Mouse (Mus musculus) limb, embryonic 11.5 days (tissue): ENCODE results near the gene Zbtb44. TPM values are rescaled to one million over a fixed set of nuclear protein-coding genes. Genes with fewer than 3 reads are reported as not detected.

Source experiments
- polyA plus RNA-seq: library from polyadenylated mRNA; unstranded; fragments of >200 nt; fragmentation: Nextera tagmentation; extraction: Ambion mirVana; gene quantifications from 2 replicates; pipeline ENCODE4 v1.2.1, GENCODE M21; 2014

The Zbtb44 gene
- polyA plus RNA-seq, 1 experiment from 2014 or later = 6.6 TPM

Other genes starting within 250 kb of the Zbtb44 start
- 6.7 and 8.7 TPM in 2 replicates for gene Adamts15, start 108.2 kb upstream of the Zbtb44 start, polyA plus RNA-seq
- 0.43 and 0.52 TPM in 2 replicates for gene Adamts8, start 88.1 kb upstream of the Zbtb44 start, polyA plus RNA-seq
- gene St14, start 101.2 kb downstream of the Zbtb44 start, polyA plus RNA-seq = 6.0 and 6.8 TPM in 2 replicates
- gene Aplp2, start 181.2 kb downstream of the Zbtb44 start, polyA plus RNA-seq = 167 and 182 TPM in 2 replicates
- 6.2 and 7.7 TPM in 2 replicates for gene Prdm10, start 249.9 kb downstream of the Zbtb44 start, polyA plus RNA-seq